Mouse (Mus musculus): ENCODE data around the gene Itprid2.

DNA sequence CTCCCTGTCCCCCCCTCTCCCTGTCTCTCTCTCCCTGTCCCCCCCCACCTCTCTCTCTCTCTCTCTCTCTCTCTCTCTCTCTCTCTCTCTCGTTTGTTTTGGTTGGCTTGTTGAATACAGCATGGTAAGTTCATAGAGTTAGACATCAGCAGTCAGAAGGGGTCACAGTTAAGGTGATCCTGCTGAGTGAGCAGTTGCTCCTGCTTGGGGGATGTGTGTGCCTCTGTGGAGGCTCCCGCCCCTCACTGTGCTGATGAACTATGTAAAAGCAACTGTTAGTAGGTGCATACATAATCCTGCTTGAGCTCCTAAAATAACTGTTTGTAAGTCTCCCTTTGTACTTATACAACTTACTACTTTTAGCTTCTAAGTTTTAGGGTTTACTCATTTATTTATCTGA is 12.6 kb downstream of the Itprid2 start:
- TF ChIP-seq POLR2A (IDR thresholded peaks at IDR 0.05; ENCODE audit: borderline replicate concordance, insufficient read depth, low read length) (no peak), CTCF (IDR thresholded peaks at IDR 0.05; ENCODE audit: borderline replicate concordance, insufficient read depth, low read depth, low read length) (no peak)
